Mouse (Mus musculus) G1E (cell line): Measurements from ENCODE around the gene Hist1h3e.

Source experiments
- CTCF ChIP-seq: IDR thresholded peaks from 2 replicates; pipeline ENCODE4 v1.5.1; 2012; ENCODE audit warnings: low read depth, low read length, inconsistent platforms, mixed read lengths
- GATA1 ChIP-seq: IDR thresholded peaks from 2 replicates; pipeline ENCODE4 v1.6.1; 2012; ENCODE audit warnings: borderline replicate concordance, low read length, inconsistent platforms, mixed read lengths
- TAL1 ChIP-seq: conservative IDR thresholded peaks from 2 replicates; pipeline ENCODE4 v1.6.1; 2012; ENCODE audit warnings: low read depth, low read length, inconsistent platforms, mixed read lengths

DNA sequence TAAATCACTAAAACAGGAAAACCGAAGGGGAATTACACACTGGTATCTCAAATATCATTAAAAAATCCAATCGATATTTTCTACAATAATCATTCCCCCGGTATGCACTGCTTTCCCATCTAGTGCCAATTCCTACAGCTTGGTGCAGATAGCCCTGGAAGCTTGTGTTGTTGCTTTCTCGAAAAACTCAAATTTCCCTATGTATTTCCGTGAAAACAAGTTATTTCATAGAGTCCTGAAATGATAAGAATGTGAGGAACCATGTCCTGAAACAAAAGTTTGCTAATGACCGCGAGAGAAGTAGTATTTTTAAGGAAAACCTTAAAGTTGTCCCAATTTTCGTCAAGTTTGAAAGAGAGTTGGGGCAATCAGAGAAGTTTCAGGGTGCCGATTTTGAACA, 7.8 kb downstream of the Hist1h3e start:
- TF ChIP-seq CTCF (no peak), TAL1 (no peak), GATA1 (no peak)
